Mouse (Mus musculus): ENCODE results near the gene Ubxn4. TPM values are rescaled to one million over a fixed set of nuclear protein-coding genes. Genes with fewer than 3 reads are reported as not detected.
"Not testable (repeated sequence)": the region's sequence is repeated elsewhere in the genome, so short reads cannot be mapped to it uniquely, and the experiment has no call there.

The Ubxn4 gene
- total and polyA plus RNA-seq, 2 experiments from 2014 or later: 56.1 to 71.2 TPM

- no peaks in the 10 kb centered on the region for H3K4me1 ChIP-seq (ENCODE audit: control insufficient read depth, insufficient read depth)
- H3K9ac ChIP-seq (replicated peaks; ENCODE audit: low read depth, low read length): no peak overlapping the region
- ATAC-seq (ENCODE audit: insufficient read depth, low read depth) (no peak), DNase-seq (ENCODE audit: low spot score) (no peak)
- no peak overlapping the region for H3K4me2 ChIP-seq (ENCODE audit: low read depth, low read length)
- no peaks in the 10 kb centered on the region for H3K27me3 ChIP-seq (ENCODE audit: control insufficient read depth, insufficient read depth, low read length)
- H3K36me3 ChIP-seq (replicated peaks; ENCODE audit: control insufficient read depth, insufficient read depth, low read length): no peaks in the 10 kb centered on the region
- 61% methylated on average over 4 of the region's 4 CpGs for WGBS
- no peak overlapping the region for H3K27ac ChIP-seq (ENCODE audit: low read depth)
- no peaks in the 10 kb centered on the region for H3K9me3 ChIP-seq (replicated peaks; ENCODE audit: control insufficient read depth, low read length)
- TF ChIP-seq EP300 (IDR thresholded peaks at IDR 0.05; ENCODE audit: low read depth): no peak
- no peak for TF ChIP-seq CTCF (IDR thresholded peaks at IDR 0.05; ENCODE audit: low read depth)
- no peak overlapping the region for H3K4me3 ChIP-seq (ENCODE audit: low read depth, low read length)
These were observed 70.9 kb downstream of the Ubxn4 start for GRCm38 (mm10) chr1:128314665-128315064.

GRCm38 (mm10) chr1:128319266-128319665 is 75.5 kb downstream of the Ubxn4 start:
- not testable (repeated sequence) for H3K9ac ChIP-seq (replicated peaks; ENCODE audit: low read depth, low read length); H3K4me2 ChIP-seq (ENCODE audit: low read depth, low read length); H3K27me3 ChIP-seq (ENCODE audit: control insufficient read depth, insufficient read depth, low read length); H3K36me3 ChIP-seq (replicated peaks; ENCODE audit: control insufficient read depth, insufficient read depth, low read length); H3K27ac ChIP-seq (ENCODE audit: low read depth); ATAC-seq (ENCODE audit: insufficient read depth, low read depth); H3K4me1 ChIP-seq (ENCODE audit: control insufficient read depth, insufficient read depth); H3K4me3 ChIP-seq (ENCODE audit: low read depth, low read length); H3K9me3 ChIP-seq (replicated peaks; ENCODE audit: control insufficient read depth, low read length); DNase-seq (ENCODE audit: low spot score)
- 76% methylated on average over 6 of the region's 6 CpGs for WGBS

GRCm38 (mm10) chr1:128323026-128323643 is 79.4 kb downstream of the Ubxn4 start:
- TF ChIP-seq CTCF (IDR thresholded peaks at IDR 0.05; ENCODE audit: low read depth): no peak
- no peak for TF ChIP-seq EP300 (IDR thresholded peaks at IDR 0.05; ENCODE audit: low read depth)
- no peak overlapping the region for H3K4me3 ChIP-seq (ENCODE audit: low read depth, low read length)
- no peak overlapping the region for H3K9ac ChIP-seq (replicated peaks; ENCODE audit: low read depth, low read length)
- H3K36me3 ChIP-seq (replicated peaks; ENCODE audit: control insufficient read depth, insufficient read depth, low read length): no peaks in the 10 kb centered on the region
- H3K27ac ChIP-seq (ENCODE audit: low read depth): no peak overlapping the region
- no peaks in the 10 kb centered on the region for H3K4me1 ChIP-seq (ENCODE audit: control insufficient read depth, insufficient read depth)
- H3K27me3 ChIP-seq (ENCODE audit: control insufficient read depth, insufficient read depth, low read length): no peaks in the 10 kb centered on the region
- 73% methylated on average over 8 of the region's 8 CpGs for WGBS
- no peaks in the 10 kb centered on the region for H3K9me3 ChIP-seq (replicated peaks; ENCODE audit: control insufficient read depth, low read length)
- no peak for ATAC-seq (ENCODE audit: insufficient read depth, low read depth)
- H3K4me2 ChIP-seq (ENCODE audit: low read depth, low read length): no peak overlapping the region
- DNase-seq (ENCODE audit: low spot score): no peak

- DNase-seq (ENCODE audit: low spot score): no peak
- Histone ChIP-seq H3K4me3 (ENCODE audit: low read depth, low read length) (no peak overlapping the region), H3K27ac (ENCODE audit: low read depth) (no peak overlapping the region), H3K27me3 (ENCODE audit: control insufficient read depth, insufficient read depth, low read length) (no peaks in the 10 kb centered on the region), H3K9me3 (replicated peaks; ENCODE audit: control insufficient read depth, low read length) (no peaks in the 10 kb centered on the region), H3K4me2 (ENCODE audit: low read depth, low read length) (no peak overlapping the region), H3K9ac (replicated peaks; ENCODE audit: low read depth, low read length) (no peak overlapping the region), H3K4me1 (ENCODE audit: control insufficient read depth, insufficient read depth) (no peaks in the 10 kb centered on the region), H3K36me3 (replicated peaks; ENCODE audit: control insufficient read depth, insufficient read depth, low read length) (no peaks in the 10 kb centered on the region)
- 90% methylated on average over 2 of the region's 2 CpGs for WGBS
- TF ChIP-seq EP300 (IDR thresholded peaks at IDR 0.05; ENCODE audit: low read depth) (no peak), CTCF (IDR thresholded peaks at IDR 0.05; ENCODE audit: low read depth) (no peak)
- ATAC-seq (ENCODE audit: insufficient read depth, low read depth): no peak
These were observed 81.0 kb downstream of the Ubxn4 start for GRCm38 (mm10) chr1:128324776-128325175.

GRCm38 (mm10) chr1:128327165-128327564 is 83.4 kb downstream of the Ubxn4 start:
- no peak for TF ChIP-seq CTCF (IDR thresholded peaks at IDR 0.05; ENCODE audit: low read depth)
- Histone ChIP-seq H3K4me2 (ENCODE audit: low read depth, low read length) (no peak overlapping the region), H3K9ac (replicated peaks; ENCODE audit: low read depth, low read length) (no peak overlapping the region), H3K4me3 (ENCODE audit: low read depth, low read length) (no peak overlapping the region), H3K27me3 (ENCODE audit: control insufficient read depth, insufficient read depth, low read length) (no peaks in the 10 kb centered on the region), H3K36me3 (replicated peaks; ENCODE audit: control insufficient read depth, insufficient read depth, low read length) (peaks cover 17% of the 10 kb centered on the region), H3K4me1 (ENCODE audit: control insufficient read depth, insufficient read depth) (no peaks in the 10 kb centered on the region), H3K9me3 (replicated peaks; ENCODE audit: control insufficient read depth, low read length) (no peaks in the 10 kb centered on the region), H3K27ac (ENCODE audit: low read depth) (no peak overlapping the region)
- DNase-seq (ENCODE audit: low spot score): no peak
- no peak for ATAC-seq (ENCODE audit: insufficient read depth, low read depth)
- 74% methylated on average over 1 of the region's 1 CpGs for WGBS

- H3K4me3 ChIP-seq (ENCODE audit: low read depth, low read length): no peak within 1 kb of the TSS
- no peak within 1 kb of the TSS for H3K9ac ChIP-seq (replicated peaks; ENCODE audit: low read depth, low read length)
- no peaks in the 10 kb centered on the region for H3K27me3 ChIP-seq (ENCODE audit: control insufficient read depth, insufficient read depth, low read length)
- H3K36me3 ChIP-seq (replicated peaks; ENCODE audit: control insufficient read depth, insufficient read depth, low read length): peaks cover 28% of the 10 kb centered on the region
- DNase-seq (ENCODE audit: low spot score) (no peak), ATAC-seq (ENCODE audit: insufficient read depth, low read depth) (no peak)
- H3K4me2 ChIP-seq (ENCODE audit: low read depth, low read length): no peak within 1 kb of the TSS
- TF ChIP-seq CTCF (IDR thresholded peaks at IDR 0.05; ENCODE audit: low read depth): no peak
- no peak for TF ChIP-seq EP300 (IDR thresholded peaks at IDR 0.05; ENCODE audit: low read depth)
- no peaks in the 10 kb centered on the region for H3K4me1 ChIP-seq (ENCODE audit: control insufficient read depth, insufficient read depth)
- H3K9me3 ChIP-seq (replicated peaks; ENCODE audit: control insufficient read depth, low read length): no peaks in the 10 kb centered on the region
- 80% methylated on average over 3 of the region's 3 CpGs for WGBS
- no peak within 1 kb of the TSS for H3K27ac ChIP-seq (ENCODE audit: low read depth)
These were observed 84.5 kb downstream of the Ubxn4 start, which contains the start of gene Lct for GRCm38 (mm10) chr1:128328218-128328617. TSS of gene Lct (minus strand) at chr1:128328318.

MicroRNA genes within 50 kb of the gene (microRNA counts, 519-probe panel; counts per million panel counts)
- 3,711 counts per million, percentile 45 among the panel's probes with 10 or more counts for microRNA mmu-miR-128

Small RNAs within 50 kb of the gene (microRNA-seq; reads per million reads assigned to microRNA genes)
- gene Mir128-1: 118 reads per million, percentile 59 among the genes with 10 or more reads in this experiment

Other genes starting within 250 kb of the Ubxn4 start
- 2.1 and 28.1 TPM in 2 replicates for gene Zranb3, start 140.9 kb upstream of the Ubxn4 start, total RNA-seq (2014; rRNA removed; ENCODE audit: low replicate concordance)
- gene Zranb3, start 140.9 kb upstream of the Ubxn4 start, polyA plus RNA-seq (2015; fragmentation: Nextera tagmentation; extraction: Ambion mirVana): 1.9 and 2.4 TPM in 2 replicates
- 23.9 and 34.9 TPM in 2 replicates for gene R3hdm1, start 140.7 kb upstream of the Ubxn4 start, total RNA-seq (2014; rRNA removed; ENCODE audit: low replicate concordance)
- gene R3hdm1, start 140.7 kb upstream of the Ubxn4 start, polyA plus RNA-seq (2015; fragmentation: Nextera tagmentation; extraction: Ambion mirVana): 35.9 and 44.4 TPM in 2 replicates
- 0.04 and 0.11 TPM in 2 replicates for gene Lct, start 84.4 kb downstream of the Ubxn4 start, total RNA-seq (2014; rRNA removed; ENCODE audit: low replicate concordance)
- gene Lct, start 84.4 kb downstream of the Ubxn4 start, polyA plus RNA-seq (2015; fragmentation: Nextera tagmentation; extraction: Ambion mirVana): 0.04 and 0.08 TPM in 2 replicates
- 54.3 and 85.4 TPM in 2 replicates for gene Mcm6, start 115.7 kb downstream of the Ubxn4 start, total RNA-seq (2014; rRNA removed; ENCODE audit: low replicate concordance)
- 39.6 and 43.5 TPM in 2 replicates for gene Mcm6, start 115.7 kb downstream of the Ubxn4 start, polyA plus RNA-seq (2015; fragmentation: Nextera tagmentation; extraction: Ambion mirVana)
- gene Dars, start 173.4 kb downstream of the Ubxn4 start, total RNA-seq (2014; rRNA removed; ENCODE audit: low replicate concordance): 42.6 and 60.7 TPM in 2 replicates
- gene Dars, start 173.4 kb downstream of the Ubxn4 start, polyA plus RNA-seq (2015; fragmentation: Nextera tagmentation; extraction: Ambion mirVana): 74.7 and 76.6 TPM in 2 replicates

Data from heart, postnatal 0 days (tissue).